Comparison of ENCODE assay signal across 14 mouse cellular contexts in the genomic region with DNA sequence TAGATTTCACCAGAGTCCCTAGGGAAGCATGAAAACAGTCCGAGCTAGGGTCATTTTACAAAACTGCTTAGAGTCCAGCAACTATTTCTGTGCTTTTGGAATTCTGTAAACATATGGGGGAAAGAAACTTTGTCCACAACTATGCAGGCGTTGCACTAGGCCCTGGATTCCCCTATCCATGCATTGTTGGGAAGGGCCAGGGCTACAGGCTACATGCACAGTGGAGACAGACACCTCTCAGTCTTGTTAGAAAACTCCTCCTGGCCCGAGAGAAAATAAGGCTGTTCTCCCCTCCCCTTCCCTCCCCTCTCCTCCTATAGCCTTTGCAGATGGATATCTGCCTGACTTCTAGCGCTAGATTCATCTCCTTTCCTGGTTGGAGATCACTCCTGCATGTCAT.
DNase-seq lines count a peak whose midpoint lies in the region; ATAC-seq and TF ChIP-seq lines count a peak whose summit lies in the region.
"Had no signal": no experiment of that assay in that cellular context is flagged by ENCODE, and none has a peak within 500 bp of the region (broad histone marks: within the 10 kb centered on the region; RNA-seq: fewer than 3 reads in every experiment).

No protein-coding gene starts in this region.

- no peak for TF ChIP-seq CTCF in lung, postnatal 0 days (IDR thresholded peaks at IDR 0.05)

- no peak overlapping the region for H3K27ac ChIP-seq in hindbrain, embryonic 13.5 days
- H3K27ac ChIP-seq in hindbrain, embryonic 10.5 days = no peak overlapping the region
- no peak overlapping the region for H3K27ac ChIP-seq in lung, postnatal 0 days (ENCODE audit: low read length)
- no peak overlapping the region for H3K27ac ChIP-seq in limb, embryonic 15.5 days

- no peak for ATAC-seq in hindbrain, embryonic 13.5 days (ENCODE audit: low FRiP score)
- ATAC-seq in lung, postnatal 0 days = no peak
- ATAC-seq in limb, embryonic 15.5 days (ENCODE audit: insufficient number of reproducible peaks, low FRiP score, low TSS enrichment, low read depth) = no peak; the same call in 1 of the 2 replicates
- ATAC-seq: CD4-positive, CD25-positive, alpha-beta regulatory T cell, adult 4 months; liver, postnatal 0 days had no signal

- no peaks in the 10 kb centered on the region for H3K9me3 ChIP-seq in hindbrain, embryonic 13.5 days
- no peaks in the 10 kb centered on the region for H3K9me3 ChIP-seq in hindbrain, embryonic 10.5 days
- H3K9me3 ChIP-seq in lung, postnatal 0 days (ENCODE audit: low read length) = no peaks in the 10 kb centered on the region
- no peaks in the 10 kb centered on the region for H3K9me3 ChIP-seq in limb, embryonic 15.5 days

- WGBS in hindbrain, embryonic 13.5 days = 43% methylated on average over 4 of the region's 4 CpGs
- 48% methylated on average over 4 of the region's 4 CpGs for WGBS in hindbrain, embryonic 10.5 days
- WGBS in lung, postnatal 0 days = 50% methylated on average over 4 of the region's 4 CpGs
- WGBS in limb, embryonic 15.5 days = 32% methylated on average over 4 of the region's 4 CpGs

- peaks cover 6% of the 10 kb centered on the region for H3K4me1 ChIP-seq in hindbrain, embryonic 13.5 days (replicated peaks)
- H3K4me1 ChIP-seq in hindbrain, embryonic 10.5 days (replicated peaks) = peaks cover 6% of the 10 kb centered on the region; the same call in 1 of the 2 replicates
- no peaks in the 10 kb centered on the region for H3K4me1 ChIP-seq in lung, postnatal 0 days (ENCODE audit: insufficient read depth, low read depth, low read length)
- peaks cover 8% of the 10 kb centered on the region; the same call in 1 of the 2 replicates for H3K4me1 ChIP-seq in limb, embryonic 15.5 days

- no peak for TF ChIP-seq EP300 in lung, postnatal 0 days (IDR thresholded peaks at IDR 0.05)

- H3K4me2 ChIP-seq in hindbrain, embryonic 13.5 days = peak overlapping the region; percentile 41
- H3K4me2 ChIP-seq in lung, postnatal 0 days (replicated peaks; ENCODE audit: low read depth, low read length) = peak overlapping the region; percentile 30; the same call in 1 of the 2 replicates
- H3K4me2 ChIP-seq in limb, embryonic 15.5 days = 0 out of 2 replicates have a peak overlapping the region, but pooled peaks have one; percentile 29

- no peaks in the 10 kb centered on the region for H3K27me3 ChIP-seq in hindbrain, embryonic 13.5 days
- no peaks in the 10 kb centered on the region for H3K27me3 ChIP-seq in hindbrain, embryonic 10.5 days (ENCODE audit: insufficient read depth, poor library complexity, severe bottlenecking)
- H3K27me3 ChIP-seq in lung, postnatal 0 days (replicated peaks; ENCODE audit: insufficient read depth, low read length) = no peaks in the 10 kb centered on the region
- H3K27me3 ChIP-seq in limb, embryonic 15.5 days = no peaks in the 10 kb centered on the region
- H3K27me3 ChIP-seq: megakaryocyte, embryonic 14.5 days had no signal

- no peak for DNase-seq in hindbrain, embryonic 10.5 days (ENCODE audit: low spot score)
- no peak for DNase-seq in lung, postnatal 0 days (ENCODE audit: low spot score)
- DNase-seq in lung, postnatal 14 days = no peak
- peak; percentile 2 for DNase-seq in forelimb bud, embryonic 11.5 days (ENCODE audit: low read depth, low spot score)
- DNase-seq in cerebellum, adult 11 months = no peak
- DNase-seq: adrenal gland, postnatal 25 days; cerebellum, postnatal 36 days; kidney, adult 9 months; liver, postnatal 0 days had no signal

- H3K9ac ChIP-seq in hindbrain, embryonic 13.5 days = 0 out of 2 replicates have a peak overlapping the region, but pooled peaks have one; percentile 2
- H3K9ac ChIP-seq in lung, postnatal 0 days (replicated peaks; ENCODE audit: low read depth) = no peak overlapping the region
- no peak overlapping the region for H3K9ac ChIP-seq in limb, embryonic 15.5 days
- H3K9ac ChIP-seq: liver, postnatal 0 days had no signal

- H3K36me3 ChIP-seq in hindbrain, embryonic 13.5 days = no peaks in the 10 kb centered on the region
- no peaks in the 10 kb centered on the region for H3K36me3 ChIP-seq in hindbrain, embryonic 10.5 days
- no peaks in the 10 kb centered on the region for H3K36me3 ChIP-seq in lung, postnatal 0 days (ENCODE audit: insufficient read depth, low read length)
- no peaks in the 10 kb centered on the region for H3K36me3 ChIP-seq in limb, embryonic 15.5 days

- no peak overlapping the region for H3K4me3 ChIP-seq in hindbrain, embryonic 13.5 days
- no peak overlapping the region for H3K4me3 ChIP-seq in hindbrain, embryonic 10.5 days
- H3K4me3 ChIP-seq in lung, postnatal 0 days (ENCODE audit: low read depth, low read length) = no peak overlapping the region
- no peak overlapping the region for H3K4me3 ChIP-seq in limb, embryonic 15.5 days
- H3K4me3 ChIP-seq: erythroblast, embryonic 14.5 days; megakaryocyte, embryonic 14.5 days had no signal
